Mouse (Mus musculus) kidney, postnatal 25 days (tissue): ENCODE results near the gene Mboat7.
"Not testable (repeated sequence)": the region's sequence is repeated elsewhere in the genome, so short reads cannot be mapped to it uniquely, and the experiment has no call there.

Experiments
- DNase-seq, 2 experiments: peaks; one replicate each; pipeline ENCODE4 v3.0.0; 2021; ENCODE audit warnings: mixed read lengths in 2 of 2

Gene Mboat7

GRCm38 (mm10) chr7:3692987-3693808, at the start of gene Mboat7:
Mboat7 (minus strand) TSS chr7:3693523.
- peak; percentile 99 for DNase-seq

DNA sequence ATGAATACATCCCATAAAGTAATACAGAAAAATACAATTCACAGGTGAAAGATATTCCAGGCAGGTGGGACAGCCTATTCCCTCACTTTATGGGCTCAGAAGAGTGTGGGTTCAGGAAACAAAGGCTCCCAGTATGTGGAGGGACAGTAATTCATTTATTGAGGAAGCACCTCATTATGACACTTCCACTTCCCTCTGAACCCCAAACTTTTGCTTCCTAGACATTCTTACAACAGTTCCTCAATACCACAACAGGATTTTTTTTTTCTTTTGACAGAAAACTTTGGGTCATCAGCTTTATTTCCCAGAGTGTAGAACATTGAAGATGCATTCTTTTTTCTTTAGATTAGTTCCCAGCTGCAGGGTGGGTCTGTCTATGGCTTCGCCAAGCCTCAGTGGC, 39.4 kb upstream of the Mboat7 start:
- DNase-seq: not testable (repeated sequence)

DNA sequence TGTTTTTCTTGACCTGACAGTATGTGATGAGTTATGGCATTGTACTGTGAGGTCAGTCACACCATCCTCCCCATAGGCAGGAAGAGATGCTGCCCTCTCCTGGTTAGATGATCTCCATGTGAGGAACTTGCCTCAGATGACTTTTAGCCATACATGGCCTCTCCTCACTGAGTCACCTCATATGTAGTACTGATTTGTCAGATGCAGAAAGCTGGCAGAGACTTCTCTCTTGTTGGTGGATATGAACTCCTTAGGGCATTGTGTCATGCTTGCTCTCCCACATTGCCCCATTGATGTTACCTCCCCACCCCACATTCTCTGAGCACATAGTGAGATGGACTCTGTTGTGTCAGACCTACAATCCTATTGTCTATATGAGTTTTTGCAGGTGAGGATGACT, 32.1 kb upstream of the Mboat7 start:
- DNase-seq: not testable (repeated sequence)

GRCm38 (mm10) chr7:3720268-3720667, 26.9 kb upstream of the Mboat7 start, which contains the start of gene Pirb:
Pirb (minus strand) TSS chr7:3720391.
- peak in 1 of 2 experiments; percentile 11 for DNase-seq

DNA sequence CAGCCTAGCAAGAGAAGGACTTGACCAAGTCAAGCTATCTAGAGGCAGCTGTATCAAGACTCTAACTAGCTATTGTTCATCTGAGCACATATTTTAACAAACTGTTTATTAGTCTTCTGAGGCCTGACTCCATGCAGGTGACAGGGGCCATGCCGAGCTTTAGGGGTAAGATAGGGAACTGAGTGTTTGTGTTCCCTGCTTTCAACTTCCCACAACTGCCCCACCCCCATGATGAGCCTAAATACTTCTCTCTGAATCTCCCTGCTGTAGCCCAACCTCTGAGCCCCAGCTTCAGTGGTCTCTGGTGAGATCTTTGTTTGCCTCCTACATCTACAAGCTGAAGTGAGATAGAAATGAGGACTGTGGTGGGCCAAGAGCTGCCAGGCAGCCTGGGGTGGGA, 21.9 kb upstream of the Mboat7 start:
- peak in 1 of 2 experiments; percentile 7 for DNase-seq

- DNase-seq: peak in 1 of 2 experiments; percentile 31
Measured at GRCm38 (mm10) chr7:3712264-3712942, 19.1 kb upstream of the Mboat7 start.

DNA sequence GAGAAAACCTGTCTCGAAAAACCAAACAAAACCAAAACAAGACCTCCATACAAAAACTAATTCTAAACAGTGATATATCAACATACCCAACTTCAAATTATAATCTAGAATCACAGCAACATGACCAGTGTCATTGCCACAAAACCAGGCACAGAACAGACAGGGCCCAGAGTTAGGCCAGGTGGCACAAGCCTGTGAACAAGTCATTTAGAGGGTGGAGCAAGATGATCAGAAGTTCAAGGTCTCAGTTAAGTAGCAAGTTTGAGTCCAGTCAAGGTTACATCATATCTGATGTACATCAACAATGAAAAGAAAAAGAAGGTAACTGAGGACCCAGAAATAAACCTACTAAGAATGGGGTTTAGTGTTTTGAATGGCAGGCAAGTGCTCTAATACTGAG, 15.7 kb upstream of the Mboat7 start:
- DNase-seq: peak in 1 of 2 experiments; percentile 6

DNA sequence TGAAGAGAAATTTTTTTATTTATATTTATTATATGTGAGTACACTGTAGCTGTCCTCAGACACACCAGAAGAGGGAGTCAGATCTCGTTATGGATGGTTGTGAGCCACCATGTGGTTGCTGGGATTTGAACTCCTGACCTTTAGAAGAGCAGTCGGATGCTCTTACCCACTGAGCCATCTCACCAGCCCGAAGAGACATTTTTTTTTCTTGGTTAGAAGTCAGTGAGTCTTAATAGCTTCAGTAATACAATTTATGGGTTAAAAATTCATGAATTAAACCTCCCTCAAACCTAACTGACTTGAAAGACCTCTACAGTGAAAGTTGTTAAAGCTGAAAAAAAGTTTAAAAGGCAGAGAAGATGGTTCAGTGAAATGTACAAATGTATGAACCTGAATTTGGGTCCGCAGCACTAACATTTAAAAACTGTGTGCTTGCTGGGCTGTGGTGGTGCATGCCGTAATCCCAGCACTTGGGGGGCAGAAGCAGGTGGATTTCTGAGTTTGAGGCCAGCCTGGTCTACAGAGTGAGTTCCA, 15.2 kb upstream of the Mboat7 start:
- DNase-seq: peak in 1 of 2 experiments; percentile 6

- peak in 1 of 2 experiments; percentile 20 for DNase-seq
Measured at GRCm38 (mm10) chr7:3707568-3708413, 14.5 kb upstream of the Mboat7 start.

GRCm38 (mm10) chr7:3707027-3707426, 13.7 kb upstream of the Mboat7 start:
- no peak for DNase-seq

- DNase-seq: peak in 1 of 2 experiments; percentile 22
Measured at GRCm38 (mm10) chr7:3706343-3706934, 13.1 kb upstream of the Mboat7 start.

DNA sequence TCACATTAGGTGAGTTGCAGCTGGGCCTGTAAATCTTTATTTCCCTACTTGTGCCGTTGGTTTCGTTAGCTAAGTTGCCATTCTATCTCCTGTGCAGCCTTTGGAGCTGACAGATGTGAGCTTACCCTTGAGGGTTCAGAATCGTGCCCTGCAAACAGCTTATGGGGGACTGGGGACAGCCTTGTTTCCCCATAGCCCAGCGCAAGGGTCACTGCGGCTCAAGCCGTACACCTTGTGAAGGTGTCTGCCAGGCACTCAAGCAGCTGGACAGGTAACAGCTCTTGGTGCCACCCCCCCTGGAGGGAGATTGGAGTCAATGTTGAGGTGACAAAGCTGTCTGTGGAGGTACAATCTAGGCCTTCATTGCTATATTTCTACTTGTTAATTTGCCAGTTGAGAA, 12.6 kb upstream of the Mboat7 start:
- peak in 1 of 2 experiments; percentile 25 for DNase-seq

GRCm38 (mm10) chr7:3705461-3705860, 12.1 kb upstream of the Mboat7 start:
- peak in 1 of 2 experiments; percentile 30 for DNase-seq

- DNase-seq: no peak
Measured at GRCm38 (mm10) chr7:3704475-3704874, 11.2 kb upstream of the Mboat7 start.

GRCm38 (mm10) chr7:3703879-3704441, 10.6 kb upstream of the Mboat7 start, which contains the start of gene Rps9:
Rps9 (plus strand) TSS chr7:3703993.
- peak; percentile 98 for DNase-seq

- no peak for DNase-seq
Measured at GRCm38 (mm10) chr7:3703148-3703878, 10.0 kb upstream of the Mboat7 start.

DNA sequence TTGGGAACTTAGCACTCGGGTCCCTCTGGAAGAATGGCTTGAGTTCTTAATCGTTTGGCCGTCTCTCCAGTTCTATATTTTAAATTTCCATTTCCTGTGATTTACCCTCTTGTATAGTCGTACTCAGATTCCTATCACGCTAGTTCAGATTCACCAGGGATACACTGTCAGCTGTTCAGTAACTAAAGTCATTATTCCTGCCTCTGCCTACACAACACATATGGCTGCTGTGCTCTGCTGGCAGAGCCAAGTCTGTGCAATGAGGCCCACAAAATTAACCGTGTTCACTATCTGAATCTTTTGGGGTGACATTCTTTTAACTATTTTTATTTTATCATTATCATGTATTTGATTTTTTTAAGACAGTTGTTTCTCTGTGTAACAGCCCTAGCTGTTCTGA, 5.1 kb upstream of the Mboat7 start:
- DNase-seq: no peak

GRCm38 (mm10) chr7:3694949-3695305, 1.6 kb upstream of the Mboat7 start:
- DNase-seq: peak in 1 of 2 experiments; percentile 47

GRCm38 (mm10) chr7:3694076-3694948, 989 bp upstream of the Mboat7 start:
- peak; percentile 78 to 88 for DNase-seq

DNA sequence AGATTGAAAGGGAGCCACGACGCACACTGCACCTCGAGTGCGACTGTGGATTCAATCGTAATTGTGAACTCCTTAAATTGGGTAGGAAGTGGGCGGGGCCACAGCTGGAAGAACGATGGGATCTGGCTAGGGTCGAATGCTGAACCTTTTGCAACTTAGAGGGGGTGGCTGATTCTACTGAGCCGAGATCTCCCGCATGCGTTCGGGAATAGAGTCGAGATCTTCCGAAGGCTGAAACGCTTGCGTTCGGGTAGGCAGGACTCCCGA, 419 bp upstream of the Mboat7 start:
- DNase-seq: no peak
